Mouse (Mus musculus) CH12.LX (cell line): ENCODE results near the gene Bckdha. TPM values are rescaled to one million over a fixed set of nuclear protein-coding genes. Genes with fewer than 3 reads are reported as not detected.
A peak's percentile ranks its signal among the peaks of the same experiment; 100 is the strongest.

Experiments used
- DNase-seq: peaks from one replicate; pipeline ENCODE4 v3.0.0-alpha.2; 2013; ENCODE audit errors: extremely low read depth
- H3K27ac ChIP-seq: 2 replicates; pipeline ENCODE4 v1.5.1; 2012; ENCODE audit warnings: low read depth, mild to moderate bottlenecking, control low read depth, moderate library complexity; ENCODE audit not compliant: insufficient read depth
- H3K27me3 ChIP-seq: replicated peaks from 2 replicates; pipeline ENCODE3; 2012; ENCODE audit warnings: inconsistent platforms
- H3K36me3 ChIP-seq, 2 experiments: replicated peaks in 1 of 2; 2 replicates each; pipeline versions ENCODE3 to v1.6.1; 2012; ENCODE audit warnings: inconsistent platforms in 1 of 2, low read length in 1 of 2, mild to moderate bottlenecking in 1 of 2, mixed read lengths in 1 of 2, moderate library complexity in 1 of 2; ENCODE audit not compliant: control insufficient read depth in 1 of 2, insufficient read depth in 1 of 2
- H3K4me1 ChIP-seq, 2 experiments: 2 replicates each; pipeline ENCODE4 v1.6.1; 2012; ENCODE audit warnings: inconsistent platforms in 1 of 2, moderate library complexity in 1 of 2; ENCODE audit not compliant: insufficient read depth in 2 of 2, control insufficient read depth in 1 of 2
- H3K4me2 ChIP-seq: 2 replicates; pipeline ENCODE4 v1.6.1; 2012; ENCODE audit warnings: low read depth, mild to moderate bottlenecking, control low read depth; ENCODE audit not compliant: poor library complexity, insufficient read depth, severe bottlenecking
- H3K4me3 ChIP-seq, 3 experiments: fragments of 150-350 bp in 1 of 3; sonication (generic) in 1 of 3; replicated peaks in 1 of 3; 2 replicates each; pipeline versions ENCODE3 to v1.5.1; 2011 to 2012; ENCODE audit warnings: low read depth in 2 of 3, low read length in 2 of 3, mild to moderate bottlenecking in 2 of 3, moderate library complexity in 2 of 3, control low read depth in 1 of 3, improper control_type of control experiment in 1 of 3, inconsistent platforms in 1 of 3, mixed read lengths in 1 of 3; ENCODE audit not compliant: poor library complexity in 1 of 3
- H3K79me2 ChIP-seq: replicated peaks from 2 replicates; pipeline ENCODE4 v1.6.1; 2012; ENCODE audit warnings: mild to moderate bottlenecking, moderate library complexity; ENCODE audit not compliant: control insufficient read depth, poor library complexity, insufficient read depth, severe bottlenecking; ENCODE audit errors: extremely low read depth
- H3K9ac ChIP-seq: 2 replicates; pipeline ENCODE4 v1.6.1; 2012; ENCODE audit warnings: low read depth, mild to moderate bottlenecking, control low read depth, moderate library complexity; ENCODE audit not compliant: insufficient read depth
- H3K9me3 ChIP-seq: replicated peaks from 2 replicates; pipeline ENCODE3; 2012; ENCODE audit warnings: low read length, inconsistent platforms, mixed read lengths
- CHD2 ChIP-seq: IDR thresholded peaks from 2 replicates; pipeline ENCODE4 v1.6.1; 2011; ENCODE audit warnings: low read length, improper control_type of control experiment
- CTCF ChIP-seq, 2 experiments: IDR thresholded peaks in 1 of 2; conservative IDR thresholded peaks in 1 of 2; 2 replicates each; pipeline ENCODE4 v1.5.1; 2011 to 2012; ENCODE audit warnings: low read depth in 2 of 2, low read length in 2 of 2, improper control_type of control experiment in 1 of 2, inconsistent platforms in 1 of 2, mild to moderate bottlenecking in 1 of 2, moderate library complexity in 1 of 2
- E2F4 ChIP-seq: IDR thresholded peaks from 2 replicates; pipeline ENCODE4 v1.6.1; 2011; ENCODE audit warnings: low read depth, low read length, improper control_type of control experiment; ENCODE audit not compliant: insufficient replicate concordance
- ELF1 ChIP-seq: IDR thresholded peaks from 2 replicates; pipeline ENCODE4 v1.6.1; 2014; ENCODE audit warnings: low read depth, mild to moderate bottlenecking, inconsistent platforms, low read length, improper control_type of control experiment
- EP300 ChIP-seq: IDR thresholded peaks from 2 replicates; pipeline ENCODE4 v1.6.1; 2011; ENCODE audit warnings: low read length, improper control_type of control experiment
- ETS1 ChIP-seq: conservative IDR thresholded peaks from 2 replicates; pipeline ENCODE4 v1.6.1; 2012; ENCODE audit warnings: low read depth, mild to moderate bottlenecking, inconsistent platforms, low read length, improper control_type of control experiment, moderate library complexity
- HCFC1 ChIP-seq: IDR thresholded peaks from 2 replicates; pipeline ENCODE4 v1.6.1; 2012; ENCODE audit warnings: low read depth, mild to moderate bottlenecking, inconsistent platforms, low read length, improper control_type of control experiment
- JUN ChIP-seq: IDR thresholded peaks from 2 replicates; pipeline ENCODE4 v1.6.1; 2011; ENCODE audit warnings: low read depth, mild to moderate bottlenecking, low read length, improper control_type of control experiment, moderate library complexity; ENCODE audit not compliant: insufficient read depth
- JUND ChIP-seq: conservative IDR thresholded peaks from 2 replicates; pipeline ENCODE4 v1.6.1; 2011; ENCODE audit warnings: low read depth, low read length, improper control_type of control experiment
- MAFK ChIP-seq: IDR thresholded peaks from 2 replicates; pipeline ENCODE4 v1.6.1; 2011; ENCODE audit warnings: low read length, improper control_type of control experiment; ENCODE audit not compliant: insufficient replicate concordance
- MAZ ChIP-seq: IDR thresholded peaks from 2 replicates; pipeline ENCODE4 v1.6.1; 2012; ENCODE audit warnings: low read depth, mild to moderate bottlenecking, inconsistent platforms, low read length, improper control_type of control experiment, moderate library complexity
- MXI1 ChIP-seq: IDR thresholded peaks from 2 replicates; pipeline ENCODE4 v1.6.1; 2011; ENCODE audit warnings: mild to moderate bottlenecking, low read depth, low read length, improper control_type of control experiment
- NELFE ChIP-seq: IDR thresholded peaks from 2 replicates; pipeline ENCODE4 v1.6.1; 2011; ENCODE audit warnings: low read depth, low read length, improper control_type of control experiment
- PAX5 ChIP-seq: IDR thresholded peaks from 2 replicates; pipeline ENCODE4 v1.6.1; 2012; ENCODE audit warnings: low read length, inconsistent platforms, mixed read lengths
- POLR2A ChIP-seq: IDR thresholded peaks from 2 replicates; pipeline ENCODE4 v1.6.1; 2011; ENCODE audit warnings: low read depth, mild to moderate bottlenecking, improper control_type of control experiment, low read length
- POLR2AphosphoS2 ChIP-seq: IDR thresholded peaks from 2 replicates; pipeline ENCODE4 v1.6.1; 2011; ENCODE audit warnings: low read depth, low read length, improper control_type of control experiment
- RAD21 ChIP-seq: IDR thresholded peaks from 2 replicates; pipeline ENCODE4 v1.6.1; 2011; ENCODE audit warnings: low read depth, mild to moderate bottlenecking, low read length, improper control_type of control experiment, moderate library complexity
- RCOR1 ChIP-seq: conservative IDR thresholded peaks from 2 replicates; pipeline ENCODE4 v1.6.1; 2012; ENCODE audit warnings: low read depth, mild to moderate bottlenecking, inconsistent platforms, low read length, improper control_type of control experiment
- SIN3A ChIP-seq: IDR thresholded peaks from 2 replicates; pipeline ENCODE4 v1.6.1; 2012; ENCODE audit warnings: low read length, improper control_type of control experiment, inconsistent platforms
- SMC3 ChIP-seq: IDR thresholded peaks from 2 replicates; pipeline ENCODE4 v1.6.1; 2011; ENCODE audit warnings: low read depth, low read length, improper control_type of control experiment
- TCF12 ChIP-seq: IDR thresholded peaks from 2 replicates; pipeline ENCODE4 v1.6.1; 2014; ENCODE audit warnings: low read depth, mild to moderate bottlenecking, inconsistent platforms, low read length, improper control_type of control experiment
- UBTF ChIP-seq: IDR thresholded peaks from 2 replicates; pipeline ENCODE4 v1.6.1; 2012; ENCODE audit warnings: low read depth, mild to moderate bottlenecking, inconsistent platforms, low read length, improper control_type of control experiment, moderate library complexity
- ZC3H11A ChIP-seq: IDR thresholded peaks from 2 replicates; pipeline ENCODE4 v1.6.1; 2012; ENCODE audit warnings: low read depth, mild to moderate bottlenecking, inconsistent platforms, low read length, improper control_type of control experiment
- ZKSCAN1 ChIP-seq: IDR thresholded peaks from 2 replicates; pipeline ENCODE4 v1.6.1; 2012; ENCODE audit warnings: low read depth, inconsistent platforms, low read length, improper control_type of control experiment, borderline replicate concordance
- ZMIZ1 ChIP-seq: IDR thresholded peaks from 2 replicates; pipeline ENCODE4 v1.6.1; 2012; ENCODE audit warnings: low read depth, mild to moderate bottlenecking, inconsistent platforms, low read length, improper control_type of control experiment
- dilution Hi-C: fragments of 300-500 bp; cut with MboI; formaldehyde crosslinking; loops from 2 replicates; pipeline ENCODE4 v1.14.3; 2020; ENCODE audit warnings: low sequenced_read_pairs; ENCODE audit not compliant: extremely low pct_unique_long_range_greater_than_20kb, extremely low pct_ligation_motif_present
- in situ Hi-C: fragments of 300-500 bp; cut with MboI; formaldehyde crosslinking; loops from 3 replicates; pipeline ENCODE4 v1.14.3; 2019; ENCODE audit warnings: low sequenced_read_pairs, low pct_ligation_motif_present, low pct_unique_long_range_greater_than_20kb, mixed read lengths
- polyA plus RNA-seq: library from polyadenylated mRNA; unstranded; fragments of >175 nt; gene quantifications from 2 replicates; pipeline ENCODE4 v1.2.1, GENCODE M21; 2012; ENCODE audit warnings: low read depth; ENCODE audit not compliant: insufficient read length
- total RNA-seq, 2 experiments: library from RNA; depleted of rRNA; stranded (reverse); fragments of 300-350 nt in 1 of 2; fragments of >200 nt in 1 of 2; gene quantifications; 2 replicates each; pipeline ENCODE4 v1.2.3; 2012 to 2014

Gene Bckdha
- total and polyA plus RNA-seq, 3 experiments: 17.2 to 21.4 (median 19.9) TPM

- no peak overlapping the region for H3K4me2 ChIP-seq
- dilution Hi-C loops: no loop called here
- in situ Hi-C loops: no loop called here
- peaks cover 0 to 3% of the 10 kb centered on the region in 2 experiments; a peak in 1 of 4 replicates for H3K4me1 ChIP-seq
- DNase-seq: peak; percentile 44
- no peaks in the 10 kb centered on the region for H3K79me2 ChIP-seq
- no peak overlapping the region for H3K4me3 ChIP-seq
- H3K36me3 ChIP-seq: peaks cover 24 to 69% of the 10 kb centered on the region in 2 experiments
- H3K9ac ChIP-seq: no peak overlapping the region
- no peaks in the 10 kb centered on the region for H3K27me3 ChIP-seq
- H3K9me3 ChIP-seq: no peaks in the 10 kb centered on the region
- TF ChIP-seq SMC3 (peak; percentile 79), E2F4 (no peak), POLR2A (no peak), MAFK (no peak), SIN3A (no peak), TCF12 (no peak), ZC3H11A (no peak), EP300 (no peak), NELFE (no peak), JUND (no peak), POLR2AphosphoS2 (0 out of 2 replicates have a peak, but pooled peaks have one; percentile 22), MXI1 (no peak), ELF1 (no peak), JUN (no peak), ETS1 (no peak), UBTF (no peak), RCOR1 (no peak), MAZ (no peak), RAD21 (peak; percentile 66), CTCF (conservative IDR thresholded peaks at IDR 0.05 in 1 of 2, IDR thresholded peaks at IDR 0.05 in 1 of 2; ENCODE audit: low read depth in 2 of 2, low read length in 2 of 2) (peak; percentile 62 to 73), CHD2 (no peak), HCFC1 (no peak), ZMIZ1 (no peak), ZKSCAN1 (no peak), PAX5 (no peak)
- no peak overlapping the region for H3K27ac ChIP-seq
Measured at GRCm38 (mm10) chr7:25625594-25626250, 33.1 kb downstream of the Bckdha start.
